Mouse (Mus musculus): ENCODE data around the gene Slc27a5.
A peak's percentile ranks its signal among the peaks of the same experiment; 100 is the strongest.

Slc27a5 gene

GRCm38 (mm10) chr7:13032541-13032940, 34.5 kb upstream of the Slc27a5 start:
- peak overlapping the region; percentile 89 for H3K4me3 ChIP-seq (replicated peaks; ENCODE audit: low read length)
- TF ChIP-seq CTCF (conservative IDR thresholded peaks at IDR 0.05; ENCODE audit: low read length) = no peak
- TF ChIP-seq POU5F1 (IDR thresholded peaks at IDR 0.05; ENCODE audit: borderline replicate concordance, low read length) = no peak
- no peak for TF ChIP-seq NANOG (IDR thresholded peaks at IDR 0.05; ENCODE audit: borderline replicate concordance, low read length)
- no peaks in the 10 kb centered on the region for H3K9me3 ChIP-seq (ENCODE audit: low read length)
- H3K4me1 ChIP-seq (replicated peaks; ENCODE audit: low read depth, low read length) = peaks cover 89% of the 10 kb centered on the region
- H3K27me3 ChIP-seq (ENCODE audit: insufficient read depth, low read length) = no peaks in the 10 kb centered on the region
- peaks cover 88% of the 10 kb centered on the region for H3K36me3 ChIP-seq (ENCODE audit: insufficient read depth, low read length)

GRCm38 (mm10) chr7:13031983-13032382, 34.0 kb upstream of the Slc27a5 start:
- H3K4me1 ChIP-seq (replicated peaks; ENCODE audit: low read depth, low read length) = peaks cover 93% of the 10 kb centered on the region
- TF ChIP-seq POU5F1 (IDR thresholded peaks at IDR 0.05; ENCODE audit: borderline replicate concordance, low read length) = no peak
- peaks cover 93% of the 10 kb centered on the region for H3K36me3 ChIP-seq (ENCODE audit: insufficient read depth, low read length)
- no peaks in the 10 kb centered on the region for H3K9me3 ChIP-seq (ENCODE audit: low read length)
- peak overlapping the region; percentile 89; the same call in 1 of the 2 replicates for H3K4me3 ChIP-seq (replicated peaks; ENCODE audit: low read length)
- H3K27me3 ChIP-seq (ENCODE audit: insufficient read depth, low read length) = no peaks in the 10 kb centered on the region

DNA sequence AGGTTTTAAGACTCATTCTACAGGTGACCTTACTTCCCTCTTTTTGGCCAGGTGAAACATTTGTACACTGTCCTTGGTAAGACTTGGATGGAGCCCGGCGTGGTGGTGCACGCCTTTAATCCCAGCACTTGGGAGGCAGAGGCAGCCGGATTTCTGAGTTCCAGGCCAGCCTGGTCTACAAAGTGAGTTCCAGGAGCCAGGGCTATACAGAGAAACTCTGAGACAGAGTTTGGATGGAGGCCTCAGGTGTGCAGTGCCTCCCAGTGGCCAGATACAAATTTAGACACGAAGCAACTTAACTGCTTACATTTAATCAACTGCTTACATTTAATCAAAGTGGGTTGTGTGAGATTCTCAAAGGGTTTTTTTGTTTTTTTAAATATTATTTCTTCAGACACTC, 33.1 kb upstream of the Slc27a5 start:
- Histone ChIP-seq H3K9me3 (ENCODE audit: low read length) (no peaks in the 10 kb centered on the region), H3K4me3 (replicated peaks; ENCODE audit: low read length) (no peak overlapping the region), H3K36me3 (ENCODE audit: insufficient read depth, low read length) (peaks cover 93% of the 10 kb centered on the region), H3K27me3 (ENCODE audit: insufficient read depth, low read length) (no peaks in the 10 kb centered on the region), H3K4me1 (replicated peaks; ENCODE audit: low read depth, low read length) (peaks cover 92% of the 10 kb centered on the region)
- TF ChIP-seq CTCF (conservative IDR thresholded peaks at IDR 0.05; ENCODE audit: low read length) = peak; percentile 37
- no peak for TF ChIP-seq NANOG (IDR thresholded peaks at IDR 0.05; ENCODE audit: borderline replicate concordance, low read length)
- no peak for TF ChIP-seq POU5F1 (IDR thresholded peaks at IDR 0.05; ENCODE audit: borderline replicate concordance, low read length)

GRCm38 (mm10) chr7:13028986-13029385, 31.0 kb upstream of the Slc27a5 start:
- Histone ChIP-seq H3K4me3 (replicated peaks; ENCODE audit: low read length) (peak overlapping the region; percentile 100), H3K4me1 (replicated peaks; ENCODE audit: low read depth, low read length) (peaks cover 77% of the 10 kb centered on the region), H3K9me3 (ENCODE audit: low read length) (no peaks in the 10 kb centered on the region), H3K36me3 (ENCODE audit: insufficient read depth, low read length) (peaks cover 91% of the 10 kb centered on the region), H3K27me3 (ENCODE audit: insufficient read depth, low read length) (no peaks in the 10 kb centered on the region)
- TF ChIP-seq NANOG (IDR thresholded peaks at IDR 0.05; ENCODE audit: borderline replicate concordance, low read length) (no peak), POU5F1 (IDR thresholded peaks at IDR 0.05; ENCODE audit: borderline replicate concordance, low read length) (no peak), CTCF (conservative IDR thresholded peaks at IDR 0.05; ENCODE audit: low read length) (no peak)

- Histone ChIP-seq H3K9me3 (ENCODE audit: low read length) (no peaks in the 10 kb centered on the region), H3K4me3 (replicated peaks; ENCODE audit: low read length) (peak overlapping the region; percentile 100), H3K4me1 (replicated peaks; ENCODE audit: low read depth, low read length) (peaks cover 59% of the 10 kb centered on the region), H3K36me3 (ENCODE audit: insufficient read depth, low read length) (peaks cover 57% of the 10 kb centered on the region), H3K27me3 (ENCODE audit: insufficient read depth, low read length) (no peaks in the 10 kb centered on the region)
- no peak for TF ChIP-seq POU5F1 (IDR thresholded peaks at IDR 0.05; ENCODE audit: borderline replicate concordance, low read length)
- TF ChIP-seq NANOG (IDR thresholded peaks at IDR 0.05; ENCODE audit: borderline replicate concordance, low read length) = no peak
- no peak for TF ChIP-seq CTCF (conservative IDR thresholded peaks at IDR 0.05; ENCODE audit: low read length)
Measured at GRCm38 (mm10) chr7:13025511-13026112, 27.6 kb upstream of the Slc27a5 start.

DNA sequence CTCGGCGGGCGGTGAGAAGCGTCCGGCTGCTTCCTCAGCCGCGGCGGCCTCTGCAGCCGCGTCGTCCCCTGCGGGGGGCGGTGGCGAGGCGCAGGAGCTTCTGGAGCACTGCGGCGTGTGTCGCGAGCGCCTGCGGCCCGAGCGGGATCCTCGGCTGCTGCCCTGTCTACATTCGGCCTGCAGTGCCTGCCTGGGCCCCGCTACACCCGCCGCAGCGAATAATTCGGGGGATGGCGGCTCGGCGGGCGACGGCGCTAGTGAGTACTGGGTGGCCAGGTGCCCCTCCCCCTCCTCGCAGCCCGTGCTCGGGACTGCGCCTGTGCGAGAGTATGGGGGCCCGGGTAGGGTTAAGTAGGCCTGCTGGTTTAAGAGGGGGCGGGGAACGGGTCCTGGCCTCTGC, 26.8 kb upstream of the Slc27a5 start:
- Histone ChIP-seq H3K27me3 (ENCODE audit: insufficient read depth, low read length) (no peaks in the 10 kb centered on the region), H3K9me3 (ENCODE audit: low read length) (no peaks in the 10 kb centered on the region), H3K4me3 (replicated peaks; ENCODE audit: low read length) (peak overlapping the region; percentile 100), H3K4me1 (replicated peaks; ENCODE audit: low read depth, low read length) (peaks cover 55% of the 10 kb centered on the region), H3K36me3 (ENCODE audit: insufficient read depth, low read length) (peaks cover 49% of the 10 kb centered on the region)
- no peak for TF ChIP-seq NANOG (IDR thresholded peaks at IDR 0.05; ENCODE audit: borderline replicate concordance, low read length)
- no peak for TF ChIP-seq POU5F1 (IDR thresholded peaks at IDR 0.05; ENCODE audit: borderline replicate concordance, low read length)
- no peak for TF ChIP-seq CTCF (conservative IDR thresholded peaks at IDR 0.05; ENCODE audit: low read length)

- no peak for TF ChIP-seq CTCF (conservative IDR thresholded peaks at IDR 0.05; ENCODE audit: low read length)
- TF ChIP-seq POU5F1 (IDR thresholded peaks at IDR 0.05; ENCODE audit: borderline replicate concordance, low read length) = no peak
- no peak for TF ChIP-seq NANOG (IDR thresholded peaks at IDR 0.05; ENCODE audit: borderline replicate concordance, low read length)
- Histone ChIP-seq H3K36me3 (ENCODE audit: insufficient read depth, low read length) (peaks cover 43% of the 10 kb centered on the region), H3K4me3 (replicated peaks; ENCODE audit: low read length) (peak overlapping the region; percentile 100), H3K9me3 (ENCODE audit: low read length) (no peaks in the 10 kb centered on the region), H3K4me1 (replicated peaks; ENCODE audit: low read depth, low read length) (peaks cover 54% of the 10 kb centered on the region), H3K27me3 (ENCODE audit: insufficient read depth, low read length) (no peaks in the 10 kb centered on the region)
Measured at GRCm38 (mm10) chr7:13023928-13024731, 26.1 kb upstream of the Slc27a5 start.

GRCm38 (mm10) chr7:13022773-13023535, 25.0 kb upstream of the Slc27a5 start:
- H3K9me3 ChIP-seq (ENCODE audit: low read length) = no peaks in the 10 kb centered on the region
- H3K36me3 ChIP-seq (ENCODE audit: insufficient read depth, low read length) = peaks cover 31% of the 10 kb centered on the region
- H3K27me3 ChIP-seq (ENCODE audit: insufficient read depth, low read length) = no peaks in the 10 kb centered on the region
- TF ChIP-seq POU5F1 (IDR thresholded peaks at IDR 0.05; ENCODE audit: borderline replicate concordance, low read length) (no peak), NANOG (IDR thresholded peaks at IDR 0.05; ENCODE audit: borderline replicate concordance, low read length) (no peak; the same call in 1 of the 2 replicates), CTCF (conservative IDR thresholded peaks at IDR 0.05; ENCODE audit: low read length) (no peak)
- peak overlapping the region; percentile 100 for H3K4me3 ChIP-seq (replicated peaks; ENCODE audit: low read length)
- peaks cover 52% of the 10 kb centered on the region for H3K4me1 ChIP-seq (replicated peaks; ENCODE audit: low read depth, low read length)

Measured in E14TG2a.4 (cell line).